Mouse (Mus musculus) CD4-positive naive resting alpha-beta T cell, adult 76 days (primary cell): ENCODE measurements around the gene Olfr123. TPM values are rescaled to one million over a fixed set of nuclear protein-coding genes. Genes with fewer than 3 reads are reported as not detected.

Experiments used
- total RNA-seq: library from RNA; stranded (reverse); gene quantifications from one replicate; pipeline ENCODE4 v1.2.4, GENCODE M21; 2023

Gene Olfr123
- not detected for total RNA-seq

GRCm38 (mm10) chr17:37793229-37793628 lies at the start of gene Olfr123:
Gene Olfr123 (plus strand): TSS chr17:37793529.

GRCm38 (mm10) chr17:37768307-37768706 lies 25.0 kb upstream of the Olfr123 start, which contains the start of gene Olfr122:
Gene Olfr122 (plus strand): TSS chr17:37768607.

GRCm38 (mm10) chr17:37799588-37799987 lies 6.3 kb downstream of the Olfr123 start, which contains the start of gene Olfr124:
Gene Olfr124 (plus strand): TSS chr17:37799888.

GRCm38 (mm10) chr17:37832649-37833048 lies 39.3 kb downstream of the Olfr123 start, which contains the start of gene Olfr125:
Gene Olfr125 (plus strand): TSS chr17:37832949.

GRCm38 (mm10) chr17:37847183-37847582 lies 53.9 kb downstream of the Olfr123 start, which contains the start of gene Olfr126:
Gene Olfr126 (plus strand): TSS chr17:37847483.

Other genes with a start within 250 kb of the Olfr123 start
- not detected for gene Olfr112, start 224.1 kb upstream of the Olfr123 start, total RNA-seq
- not detected for gene Olfr113, start 215.9 kb upstream of the Olfr123 start, total RNA-seq
- not detected for gene Olfr114, start 200.8 kb upstream of the Olfr123 start, total RNA-seq
- gene Olfr115, start 166.4 kb upstream of the Olfr123 start, total RNA-seq: not detected
- gene Olfr116, start 166.3 kb upstream of the Olfr123 start, total RNA-seq: not detected
- not detected for gene Olfr117, start 129.7 kb upstream of the Olfr123 start, total RNA-seq
- gene Olfr118, start 126.5 kb upstream of the Olfr123 start, total RNA-seq: not detected
- gene Olfr119, start 97.0 kb upstream of the Olfr123 start, total RNA-seq: not detected
- not detected for gene Olfr120, start 71.7 kb upstream of the Olfr123 start, total RNA-seq
- gene Olfr121, start 44.7 kb upstream of the Olfr123 start, total RNA-seq: not detected
- not detected for gene Olfr122, start 24.9 kb upstream of the Olfr123 start, total RNA-seq
- not detected for gene Olfr124, start 6.4 kb downstream of the Olfr123 start, total RNA-seq
- not detected for gene Olfr125, start 39.4 kb downstream of the Olfr123 start, total RNA-seq
- not detected for gene Olfr126, start 54.0 kb downstream of the Olfr123 start, total RNA-seq
- gene Olfr127, start 106.9 kb downstream of the Olfr123 start, total RNA-seq: not detected
- not detected for gene Olfr128, start 127.0 kb downstream of the Olfr123 start, total RNA-seq
- gene Olfr761, start 159.6 kb downstream of the Olfr123 start, total RNA-seq: not detected